Mouse (Mus musculus) adrenal gland, adult 8-10 months (tissue): ENCODE data around the gene Plekha6. TPM values are rescaled to one million over a fixed set of nuclear protein-coding genes. Genes with fewer than 3 reads are reported as not detected.
"Not testable (repeated sequence)": the region's sequence is repeated elsewhere in the genome, so short reads cannot be mapped to it uniquely, and the experiment has no call there.

Experiments used
- DNase-seq: peaks from one replicate; pipeline ENCODE4 v3.0.0; 2022
- total RNA-seq, 4 experiments: library from RNA; stranded (reverse); gene quantifications; 2 replicates each; pipeline ENCODE4 v1.2.4; 2022

Plekha6 gene
- total RNA-seq, 4 experiments from 2014 or later, result 16.1 to 56.7 (median 33.1) TPM

- no peak for DNase-seq
Measured at GRCm38 (mm10) chr1:133327094-133327493, 163.1 kb downstream of the Plekha6 start.

GRCm38 (mm10) chr1:133328299-133328795, 164.3 kb downstream of the Plekha6 start:
- no peak for DNase-seq

- DNase-seq, result no peak
Measured at GRCm38 (mm10) chr1:133328896-133329637, 165.1 kb downstream of the Plekha6 start.

GRCm38 (mm10) chr1:133329638-133329964, 165.6 kb downstream of the Plekha6 start:
- no peak for DNase-seq

- DNase-seq, result no peak
Measured at GRCm38 (mm10) chr1:133331142-133331541, 167.1 kb downstream of the Plekha6 start.

DNA sequence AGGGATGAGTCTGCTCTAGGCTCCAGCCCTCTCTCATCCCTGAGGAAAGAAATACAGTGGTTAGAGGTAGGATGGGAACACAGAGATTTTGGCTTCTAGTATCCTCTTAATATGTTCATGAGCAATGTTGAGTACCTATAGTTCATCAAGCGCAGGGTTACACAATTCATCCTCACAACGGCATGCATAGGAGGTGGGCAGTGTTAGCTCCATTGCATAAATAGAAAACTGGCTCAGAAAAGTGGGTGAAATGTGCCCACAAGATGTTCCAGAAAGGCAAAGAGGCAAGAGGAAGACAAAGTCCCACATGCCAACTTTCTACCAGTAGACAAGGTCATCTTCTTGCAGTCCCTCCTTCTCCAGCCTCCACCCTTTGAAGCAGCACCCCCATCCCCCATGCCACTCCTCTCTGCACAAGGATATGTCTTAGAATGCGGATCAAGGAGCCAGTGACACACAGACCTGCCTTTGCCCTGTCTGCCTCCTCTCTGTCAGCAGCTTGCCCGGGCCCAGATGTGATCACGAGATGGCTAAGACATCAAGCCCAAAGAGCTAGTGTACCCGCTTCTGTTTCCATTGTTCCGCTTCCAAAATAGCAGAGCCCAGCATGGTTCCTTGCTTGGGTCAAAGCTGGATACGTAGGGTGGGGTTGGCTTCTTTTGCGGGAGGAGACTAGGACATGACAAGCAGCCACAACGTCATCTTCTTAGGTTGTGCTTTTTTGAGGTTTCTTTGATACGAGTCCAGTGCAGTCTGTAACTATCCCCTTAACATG, 168.8 kb downstream of the Plekha6 start:
- no peak for DNase-seq

DNA sequence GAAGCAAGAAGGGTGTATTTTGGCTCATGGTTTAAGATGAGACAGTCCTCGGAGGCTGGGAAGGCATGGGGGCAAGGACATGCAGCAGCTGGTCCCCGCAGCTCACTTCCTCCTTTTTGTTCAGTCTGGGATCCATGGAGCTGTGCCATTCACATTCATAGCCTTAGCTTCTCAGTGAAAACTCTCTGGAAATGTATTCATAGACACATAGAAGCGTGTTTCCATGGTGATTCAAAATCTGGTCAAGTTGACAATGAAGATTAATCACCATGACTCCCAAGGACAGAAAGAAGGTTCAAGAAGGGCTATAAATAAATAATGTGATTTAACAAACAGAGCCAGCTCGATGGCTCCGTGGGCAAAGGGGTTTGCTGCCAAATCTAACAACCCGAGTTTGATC, 169.9 kb downstream of the Plekha6 start:
- no peak for DNase-seq

DNA sequence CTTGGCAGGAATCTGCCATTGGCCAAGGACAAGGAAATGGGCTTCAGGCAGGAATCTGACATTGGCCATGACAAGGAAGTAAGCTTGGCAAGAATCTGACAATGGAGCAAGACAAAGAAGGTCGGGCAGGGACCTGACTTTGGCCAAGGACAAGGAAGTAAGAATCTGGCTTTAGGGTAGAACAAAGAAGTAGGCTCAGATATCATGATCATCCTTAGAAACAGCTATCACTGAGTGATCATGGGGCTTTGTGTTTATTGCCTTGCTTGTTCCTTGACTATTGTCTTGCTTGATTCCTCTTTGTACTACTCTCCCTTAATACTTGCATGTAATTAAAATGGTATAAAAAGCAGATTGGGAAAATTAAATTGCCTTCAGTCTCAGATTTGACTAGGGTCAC, 176.4 kb downstream of the Plekha6 start:
- not testable (repeated sequence) for DNase-seq

GRCm38 (mm10) chr1:133344357-133344756, 180.3 kb downstream of the Plekha6 start:
- no peak for DNase-seq

GRCm38 (mm10) chr1:133346531-133346930, 182.5 kb downstream of the Plekha6 start:
- no peak for DNase-seq

DNA sequence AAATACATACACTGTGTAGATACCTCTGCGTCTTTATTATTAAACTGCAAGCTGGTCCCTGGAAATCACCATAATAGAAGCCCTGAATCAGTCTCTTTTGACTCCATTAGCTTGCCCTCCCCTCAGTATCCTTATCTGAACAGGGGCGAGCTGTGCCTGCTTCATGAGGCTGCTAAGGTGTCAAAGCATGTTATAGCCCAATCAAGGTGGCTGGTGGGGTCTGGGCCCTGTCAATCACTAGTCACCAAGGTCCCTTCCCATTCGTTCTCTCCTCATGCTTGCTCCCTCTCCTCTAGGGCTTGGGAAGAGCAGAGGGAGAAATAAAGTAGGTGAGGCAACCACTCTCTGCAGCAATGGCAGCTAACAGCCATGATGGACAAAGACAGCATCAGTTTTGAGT, 183.2 kb downstream of the Plekha6 start:
- no peak for DNase-seq

DNA sequence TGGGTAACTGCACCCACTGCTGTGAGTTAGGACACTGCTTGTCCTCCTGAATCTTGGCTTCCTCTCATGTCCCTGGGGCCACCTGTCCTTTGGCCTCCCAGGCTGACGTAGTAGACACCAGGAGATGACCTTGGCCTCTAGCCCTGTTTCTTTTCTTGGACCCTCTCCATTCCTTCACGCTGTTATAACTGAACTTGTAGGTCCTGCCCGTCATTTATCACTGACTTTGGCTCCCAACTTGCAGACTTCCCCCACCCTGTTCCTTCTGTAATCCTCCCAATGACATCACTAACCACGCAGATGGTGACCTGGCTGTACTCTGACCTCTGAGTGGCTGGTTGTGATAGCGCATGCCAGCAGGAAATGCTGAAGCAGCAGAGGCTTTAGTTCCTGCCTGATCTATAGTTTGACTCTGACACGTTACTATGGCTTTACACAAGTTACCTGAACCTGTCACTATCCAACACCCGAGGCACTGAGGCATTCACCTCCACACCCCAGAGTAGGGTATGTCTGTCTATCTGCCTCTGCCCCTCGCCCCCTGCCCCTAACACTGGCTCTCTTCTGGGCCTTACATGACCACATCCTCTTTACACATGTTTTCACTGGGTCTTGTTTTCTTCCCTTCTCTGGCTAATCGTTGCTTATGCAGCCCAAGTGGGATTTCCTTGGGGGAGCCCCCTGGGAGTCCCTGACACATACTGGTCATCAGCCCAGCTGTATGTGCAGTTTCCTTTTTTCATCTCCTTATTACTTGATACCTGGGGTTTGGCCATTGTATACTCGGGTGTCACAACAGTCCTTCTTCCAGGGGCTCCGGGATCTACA, 183.9 kb downstream of the Plekha6 start:
- peak; percentile 70 for DNase-seq

DNA sequence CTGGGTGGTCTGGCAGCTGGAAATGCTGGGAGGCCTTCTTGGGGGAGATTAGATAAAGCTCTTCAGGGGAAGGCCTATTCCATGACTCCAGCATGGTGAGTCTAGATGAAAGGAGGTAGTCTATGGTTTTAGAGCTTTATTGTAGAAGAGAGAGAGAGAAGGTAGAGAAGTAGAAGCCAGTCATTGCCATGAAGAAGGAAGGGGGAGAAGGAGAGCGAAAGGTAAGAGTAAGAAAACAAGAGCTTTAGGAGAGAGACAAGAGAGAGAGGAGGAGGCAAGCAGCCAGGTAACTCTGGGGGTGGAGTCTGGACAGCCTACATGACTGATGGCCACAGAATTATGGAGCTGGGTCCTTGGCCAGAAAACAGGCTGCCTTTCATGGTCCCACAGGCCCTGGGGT, 186.2 kb downstream of the Plekha6 start, which contains the start of gene Ren1:
Ren1 (plus strand) TSS at position 301 of the 400 bp plus-strand sequence.
- no peak for DNase-seq

GRCm38 (mm10) chr1:133351762-133352161, 187.8 kb downstream of the Plekha6 start:
- no peak for DNase-seq

Other genes with a start within 250 kb of the Plekha6 start
- 100 to 1,000 TPM in 2 of 4 experiments, 10 to 100 TPM in 2; 58.6 to 172 (median 91.8) TPM for gene Mdm4, start 133.6 kb upstream of the Plekha6 start, total RNA-seq
- gene Pik3c2b, start 118.5 kb upstream of the Plekha6 start, total RNA-seq, result 10 to 100 TPM in 2 of 4 experiments, 1 to 10 TPM in 2; 6.1 to 12.5 (median 8.5) TPM
- gene Ppp1r15b, start 33.1 kb upstream of the Plekha6 start, total RNA-seq, result 10 to 100 TPM; 67.1 to 80.6 (median 71.1) TPM
- gene Golt1a, start 145.6 kb downstream of the Plekha6 start, total RNA-seq, result 1 to 10 TPM in 2 of 4 experiments, not detected in 2; 1.2 to 1.9 TPM
- gene Kiss1, start 157.7 kb downstream of the Plekha6 start, total RNA-seq, result not detected
- gene Ren1, start 186.3 kb downstream of the Plekha6 start, total RNA-seq, result 1 to 10 TPM in 3 of 4 experiments, under 1 TPM in 1; 0.97 to 5.8 (median 4.7) TPM
- 10 to 100 TPM in 2 of 4 experiments, 1 to 10 TPM in 2; 6.0 to 34.7 (median 13.4) TPM for gene Etnk2, start 199.4 kb downstream of the Plekha6 start, total RNA-seq